Mouse (Mus musculus) erythroblast, adult 5-6 weeks (primary cell): ENCODE measurements around the gene Ttll9. TPM values are rescaled to one million over a fixed set of nuclear protein-coding genes. Genes with fewer than 3 reads are reported as not detected.

ENCODE experiments used
- ATAC-seq: replicated peaks from 2 replicates; pipeline ENCODE4 v1.8.0; 2016; ENCODE audit warnings: moderate number of reproducible peaks, mild to moderate bottlenecking, moderate TSS enrichment, inconsistent platforms; ENCODE audit not compliant: poor library complexity, low FRiP score, severe bottlenecking
- total RNA-seq, 2 experiments: library from RNA; stranded (forward) in 1 of 2; stranded (reverse) in 1 of 2; fragments of 150-400 nt in 1 of 2; fragments of 200-764, 138-1000 nt in 1 of 2; gene quantifications; 2 replicates each; pipeline versions ENCODE4 v1.2.3 to v1.2.4; 2015 to 2017; ENCODE audit warnings: low replicate concordance in 2 of 2

The Ttll9 gene
- total RNA-seq, 2 experiments from 2014 or later: 0.38 TPM; not detected in 1

GRCm38 (mm10) chr2:153003681-153004338 lies 41.5 kb downstream of the Ttll9 start:
- ATAC-seq: no peak

- ATAC-seq: no peak
These were observed 43.7 kb downstream of the Ttll9 start for GRCm38 (mm10) chr2:153005981-153006380.

GRCm38 (mm10) chr2:153009192-153009973 lies 47.1 kb downstream of the Ttll9 start:
- ATAC-seq: no peak

GRCm38 (mm10) chr2:153013724-153014515 lies 51.6 kb downstream of the Ttll9 start:
- no peak for ATAC-seq

- ATAC-seq: peak; percentile 91
These were observed 52.7 kb downstream of the Ttll9 start, which contains the start of gene Pdrg1 for GRCm38 (mm10) chr2:153014758-153015593. Gene Pdrg1 (minus strand): TSS chr2:153015427.

GRCm38 (mm10) chr2:153015804-153016203 lies 53.5 kb downstream of the Ttll9 start:
- no peak for ATAC-seq

- no peak for ATAC-seq
These were observed 54.5 kb downstream of the Ttll9 start for GRCm38 (mm10) chr2:153016786-153017185.

- no peak for ATAC-seq
These were observed 57.1 kb downstream of the Ttll9 start for GRCm38 (mm10) chr2:153019355-153019754.

GRCm38 (mm10) chr2:153021163-153021562 lies 58.9 kb downstream of the Ttll9 start:
- ATAC-seq: no peak

GRCm38 (mm10) chr2:153022855-153023254 lies 60.6 kb downstream of the Ttll9 start:
- ATAC-seq: no peak

GRCm38 (mm10) chr2:153026052-153026451 lies 63.8 kb downstream of the Ttll9 start:
- ATAC-seq: no peak

GRCm38 (mm10) chr2:153027501-153027900 lies 65.2 kb downstream of the Ttll9 start:
- no peak for ATAC-seq

- ATAC-seq: no peak
These were observed 68.1 kb downstream of the Ttll9 start for GRCm38 (mm10) chr2:153030422-153030821.

- no peak for ATAC-seq
These were observed 69.1 kb downstream of the Ttll9 start, which contains the start of gene Xkr7 for GRCm38 (mm10) chr2:153031126-153032082. Gene Xkr7 (plus strand): TSS chr2:153031852.

GRCm38 (mm10) chr2:153032083-153032842 lies 70.0 kb downstream of the Ttll9 start:
- ATAC-seq: no peak

GRCm38 (mm10) chr2:153032973-153033372 lies 70.7 kb downstream of the Ttll9 start:
- ATAC-seq: no peak

GRCm38 (mm10) chr2:153033545-153034230 lies 71.4 kb downstream of the Ttll9 start:
- ATAC-seq: no peak
